Mouse (Mus musculus) midbrain, embryonic 13.5 days (tissue): ENCODE data around the gene Olfr635. TPM values are rescaled to one million over a fixed set of nuclear protein-coding genes. Genes with fewer than 3 reads are reported as not detected.
"Not testable (repeated sequence)": the region's sequence is repeated elsewhere in the genome, so short reads cannot be mapped to it uniquely, and the experiment has no call there.

Experiments
- ATAC-seq: fragments of 200-750 bp; cut with Nextera tagmentation; 2 replicates; pipeline ENCODE4 v1.8.0; 2017; ENCODE audit warnings: mild to moderate bottlenecking, moderate TSS enrichment, moderate library complexity
- H3K27ac ChIP-seq: fragments of 300-500 bp; sonication (generic); 2 replicates; pipeline ENCODE4 v1.5.1; 2015; ENCODE audit warnings: inconsistent platforms, mild to moderate bottlenecking, moderate library complexity
- H3K27me3 ChIP-seq: fragments of 300-500 bp; sonication (generic); 2 replicates; pipeline ENCODE4 v1.6.1; 2015; ENCODE audit warnings: mild to moderate bottlenecking, inconsistent platforms
- H3K36me3 ChIP-seq: fragments of 300-500 bp; sonication (generic); 2 replicates; pipeline ENCODE4 v1.6.1; 2015; ENCODE audit warnings: mild to moderate bottlenecking, inconsistent platforms
- H3K4me1 ChIP-seq: fragments of 300-500 bp; sonication (generic); replicated peaks from 2 replicates; pipeline ENCODE4 v1.6.1; 2015; ENCODE audit warnings: inconsistent platforms
- H3K4me2 ChIP-seq: fragments of 300-500 bp; sonication (generic); replicated peaks from 2 replicates; pipeline ENCODE4 v1.6.1; 2015; ENCODE audit warnings: moderate library complexity, mild to moderate bottlenecking, inconsistent platforms
- H3K4me3 ChIP-seq: fragments of 300-500 bp; sonication (generic); replicated peaks from 2 replicates; pipeline ENCODE4 v1.5.1; 2015; ENCODE audit warnings: mild to moderate bottlenecking, inconsistent platforms
- H3K9ac ChIP-seq: fragments of 300-500 bp; sonication (generic); replicated peaks from 2 replicates; pipeline ENCODE4 v1.6.1; 2015; ENCODE audit warnings: mild to moderate bottlenecking, inconsistent platforms
- H3K9me3 ChIP-seq: fragments of 300-500 bp; sonication (generic); 2 replicates; pipeline ENCODE4 v1.6.1; 2016; ENCODE audit warnings: mild to moderate bottlenecking, inconsistent platforms
- WGBS: fragments of 180-500 bp; shearing (Covaris S2); methylation state at CpG from one replicate; pipeline ENCODE4 v1.1.7; 2015; 5-methylcytosine and 5-hydroxymethylcytosine counted together
- polyA plus RNA-seq: library from polyadenylated mRNA; unstranded; fragments of >200 nt; fragmentation: Nextera tagmentation; extraction: Ambion mirVana; gene quantifications from 2 replicates; pipeline ENCODE4 v1.2.1, GENCODE M21; 2015

Gene Olfr635
- polyA plus RNA-seq: 0.03 TPM in 1 of 2 replicates, not detected in the other

- H3K36me3 ChIP-seq: no peaks in the 10 kb centered on the region
- no peak within 1 kb of the TSS for H3K27ac ChIP-seq
- no peaks in the 10 kb centered on the region for H3K9me3 ChIP-seq
- no peaks in the 10 kb centered on the region for H3K4me1 ChIP-seq
- no peak within 1 kb of the TSS for H3K4me3 ChIP-seq
- H3K27me3 ChIP-seq: no peaks in the 10 kb centered on the region
- whole genome bisulfite sequencing: 71% methylated on average over 1 of the region's 1 CpGs
- no peak within 1 kb of the TSS for H3K9ac ChIP-seq
- ATAC-seq: no peak
- H3K4me2 ChIP-seq: no peak within 1 kb of the TSS
These were observed at the start of gene Olfr635 for GRCm38 (mm10) chr7:103970852-103971251. Olfr635 (plus strand) TSS chr7:103971152.

- no peaks in the 10 kb centered on the region for H3K36me3 ChIP-seq
These were observed 42.4 kb upstream of the Olfr635 start, which contains the start of gene Olfr631 for GRCm38 (mm10) chr7:103928525-103928924. Olfr631 (plus strand) TSS chr7:103928825.

GRCm38 (mm10) chr7:103934264-103934663 is 36.7 kb upstream of the Olfr635 start, which contains the start of gene Olfr632:
Olfr632 (plus strand) TSS chr7:103934347.
- Histone ChIP-seq H3K9me3 (no peaks in the 10 kb centered on the region), H3K27ac (no peak within 1 kb of the TSS), H3K36me3 (no peaks in the 10 kb centered on the region), H3K4me1 (no peaks in the 10 kb centered on the region), H3K4me2 (no peak within 1 kb of the TSS), H3K4me3 (no peak within 1 kb of the TSS), H3K27me3 (no peaks in the 10 kb centered on the region), H3K9ac (no peak within 1 kb of the TSS)
- no peak for ATAC-seq
- 77% methylated on average over 2 of the region's 2 CpGs for WGBS

More at GRCm38 (mm10) chr7:103928525-103928924, 42.4 kb upstream of the Olfr635 start, which contains the start of gene Olfr631:
- H3K4me2 ChIP-seq: no peak within 1 kb of the TSS
- ATAC-seq: no peak
- no peaks in the 10 kb centered on the region for H3K27me3 ChIP-seq
- no peak within 1 kb of the TSS for H3K9ac ChIP-seq
- no peak within 1 kb of the TSS for H3K27ac ChIP-seq
- no peak within 1 kb of the TSS for H3K4me3 ChIP-seq
- H3K9me3 ChIP-seq: no peaks in the 10 kb centered on the region
- H3K4me1 ChIP-seq: no peaks in the 10 kb centered on the region

GRCm38 (mm10) chr7:103942730-103943129 is 28.2 kb upstream of the Olfr635 start:
- 23% methylated on average over 2 of the region's 2 CpGs for WGBS
- Histone ChIP-seq H3K36me3 (no peaks in the 10 kb centered on the region), H3K9me3 (no peaks in the 10 kb centered on the region), H3K4me1 (no peaks in the 10 kb centered on the region), H3K4me3 (no peak overlapping the region), H3K27ac (no peak overlapping the region), H3K27me3 (no peaks in the 10 kb centered on the region), H3K9ac (no peak overlapping the region), H3K4me2 (no peak overlapping the region)
- no peak for ATAC-seq

GRCm38 (mm10) chr7:103944137-103944536 is 26.8 kb upstream of the Olfr635 start, which contains the start of gene Olfr633:
Olfr633 (plus strand) TSS chr7:103944437.
- Histone ChIP-seq H3K4me2 (no peak within 1 kb of the TSS), H3K4me1 (no peaks in the 10 kb centered on the region), H3K36me3 (no peaks in the 10 kb centered on the region), H3K9me3 (no peaks in the 10 kb centered on the region), H3K27me3 (no peaks in the 10 kb centered on the region), H3K9ac (no peak within 1 kb of the TSS), H3K4me3 (no peak within 1 kb of the TSS), H3K27ac (no peak within 1 kb of the TSS)
- no peak for ATAC-seq

- H3K4me1 ChIP-seq, H3K9ac ChIP-seq, H3K36me3 ChIP-seq, H3K4me3 ChIP-seq, H3K4me2 ChIP-seq, H3K9me3 ChIP-seq, ATAC-seq, H3K27me3 ChIP-seq, H3K27ac ChIP-seq: not testable (repeated sequence)
- WGBS: 95% methylated on average over 22 of the region's 22 CpGs
These were observed 4.1 kb upstream of the Olfr635 start for GRCm38 (mm10) chr7:103966873-103967272.

GRCm38 (mm10) chr7:103971782-103972181 is 830 bp downstream of the Olfr635 start:
- H3K27ac ChIP-seq: no peak overlapping the region
- no peak for ATAC-seq
- no peaks in the 10 kb centered on the region for H3K36me3 ChIP-seq
- no peak overlapping the region for H3K4me2 ChIP-seq
- H3K4me1 ChIP-seq: no peaks in the 10 kb centered on the region
- H3K9me3 ChIP-seq: no peaks in the 10 kb centered on the region
- no peak overlapping the region for H3K4me3 ChIP-seq
- no peak overlapping the region for H3K9ac ChIP-seq
- WGBS: 48% methylated on average over 1 of the region's 1 CpGs
- H3K27me3 ChIP-seq: no peaks in the 10 kb centered on the region

- ATAC-seq: no peak
- H3K27ac ChIP-seq: no peak within 1 kb of the TSS
- no peak within 1 kb of the TSS for H3K9ac ChIP-seq
These were observed 27.5 kb downstream of the Olfr635 start, which contains the start of gene Olfr638 for GRCm38 (mm10) chr7:103998446-103998845. Olfr638 (plus strand) TSS chr7:103998746.

GRCm38 (mm10) chr7:103999124-103999523 is 28.2 kb downstream of the Olfr635 start:
- Histone ChIP-seq H3K36me3 (no peaks in the 10 kb centered on the region), H3K27ac (no peak overlapping the region), H3K4me3 (no peak overlapping the region), H3K27me3 (no peaks in the 10 kb centered on the region), H3K4me2 (no peak overlapping the region), H3K9me3 (no peaks in the 10 kb centered on the region), H3K4me1 (no peaks in the 10 kb centered on the region), H3K9ac (no peak overlapping the region)
- ATAC-seq: no peak

More at GRCm38 (mm10) chr7:103998446-103998845, 27.5 kb downstream of the Olfr635 start, which contains the start of gene Olfr638:
- H3K27me3 ChIP-seq: no peaks in the 10 kb centered on the region
- no peaks in the 10 kb centered on the region for H3K4me1 ChIP-seq
- no peaks in the 10 kb centered on the region for H3K36me3 ChIP-seq
- no peaks in the 10 kb centered on the region for H3K9me3 ChIP-seq
- no peak within 1 kb of the TSS for H3K4me3 ChIP-seq
- no peak within 1 kb of the TSS for H3K4me2 ChIP-seq

- ATAC-seq: no peak
- no peak within 1 kb of the TSS for H3K4me2 ChIP-seq
These were observed 46.3 kb downstream of the Olfr635 start, which contains the start of gene Olfr639 for GRCm38 (mm10) chr7:104017203-104017602. Olfr639 (minus strand) TSS chr7:104017303.

GRCm38 (mm10) chr7:104018953-104019352 is 48.0 kb downstream of the Olfr635 start:
- WGBS: 80% methylated on average over 1 of the region's 1 CpGs
- Histone ChIP-seq H3K27me3 (no peaks in the 10 kb centered on the region), H3K4me2 (no peak overlapping the region), H3K4me1 (no peaks in the 10 kb centered on the region), H3K9me3 (no peaks in the 10 kb centered on the region), H3K4me3 (no peak overlapping the region), H3K9ac (no peak overlapping the region), H3K36me3 (no peaks in the 10 kb centered on the region), H3K27ac (no peak overlapping the region)
- ATAC-seq: no peak

More at GRCm38 (mm10) chr7:104017203-104017602, 46.3 kb downstream of the Olfr635 start, which contains the start of gene Olfr639:
- no peaks in the 10 kb centered on the region for H3K4me1 ChIP-seq
- H3K4me3 ChIP-seq: no peak within 1 kb of the TSS
- H3K9me3 ChIP-seq: no peaks in the 10 kb centered on the region
- no peak within 1 kb of the TSS for H3K27ac ChIP-seq
- H3K36me3 ChIP-seq: no peaks in the 10 kb centered on the region
- H3K27me3 ChIP-seq: no peaks in the 10 kb centered on the region
- H3K9ac ChIP-seq: no peak within 1 kb of the TSS

- WGBS: 92% methylated on average over 6 of the region's 6 CpGs
- Histone ChIP-seq H3K27me3 (no peaks in the 10 kb centered on the region), H3K4me1 (no peaks in the 10 kb centered on the region), H3K4me2 (no peak overlapping the region), H3K4me3 (no peak overlapping the region), H3K9ac (no peak overlapping the region), H3K27ac (no peak overlapping the region), H3K36me3 (no peaks in the 10 kb centered on the region), H3K9me3 (no peaks in the 10 kb centered on the region)
- ATAC-seq: no peak
These were observed 50.7 kb downstream of the Olfr635 start for GRCm38 (mm10) chr7:104021651-104022050.

- no peaks in the 10 kb centered on the region for H3K9me3 ChIP-seq
- WGBS: 84% methylated on average over 6 of the region's 6 CpGs
- H3K4me1 ChIP-seq: no peaks in the 10 kb centered on the region
- no peak for ATAC-seq
- no peaks in the 10 kb centered on the region for H3K36me3 ChIP-seq
- H3K4me2 ChIP-seq: no peak within 1 kb of the TSS
- H3K9ac ChIP-seq: no peak within 1 kb of the TSS
- H3K27me3 ChIP-seq: no peaks in the 10 kb centered on the region
- no peak within 1 kb of the TSS for H3K27ac ChIP-seq
- no peak within 1 kb of the TSS for H3K4me3 ChIP-seq
These were observed 54.5 kb downstream of the Olfr635 start, which contains the start of gene Olfr640 for GRCm38 (mm10) chr7:104025473-104025872. Olfr640 (minus strand) TSS chr7:104025573.
